Mouse (Mus musculus) hindbrain, embryonic 15.5 days (tissue): Measurements from ENCODE around the gene Myo7a. TPM values are rescaled to one million over a fixed set of nuclear protein-coding genes. Genes with fewer than 3 reads are reported as not detected.

Experiments
- ATAC-seq: fragments of 200-750 bp; cut with Nextera tagmentation; 2 replicates; pipeline ENCODE4 v1.8.0; 2017; ENCODE audit warnings: low read depth, moderate number of reproducible peaks, moderate TSS enrichment; ENCODE audit not compliant: low FRiP score
- H3K27ac ChIP-seq: fragments of 300-500 bp; sonication (generic); replicated peaks from 2 replicates; pipeline ENCODE4 v1.5.1; 2015; ENCODE audit warnings: mild to moderate bottlenecking, inconsistent platforms
- H3K27me3 ChIP-seq: fragments of 300-500 bp; sonication (generic); 2 replicates; pipeline ENCODE4 v1.6.1; 2015; ENCODE audit warnings: control low read depth, inconsistent platforms
- H3K36me3 ChIP-seq: fragments of 300-500 bp; sonication (generic); 2 replicates; pipeline ENCODE4 v1.6.1; 2015; ENCODE audit warnings: control low read depth, inconsistent platforms
- H3K4me1 ChIP-seq: fragments of 300-500 bp; sonication (generic); replicated peaks from 2 replicates; pipeline ENCODE4 v1.6.1; 2015; ENCODE audit warnings: control low read depth, inconsistent platforms
- H3K4me2 ChIP-seq: fragments of 300-500 bp; sonication (generic); 2 replicates; pipeline ENCODE4 v1.6.1; 2015; ENCODE audit warnings: moderate library complexity, mild to moderate bottlenecking, inconsistent platforms
- H3K4me3 ChIP-seq: fragments of 300-500 bp; sonication (generic); 2 replicates; pipeline ENCODE4 v1.5.1; 2015; ENCODE audit warnings: mild to moderate bottlenecking, inconsistent platforms
- H3K9ac ChIP-seq: fragments of 300-500 bp; sonication (generic); 2 replicates; pipeline ENCODE4 v1.6.1; 2015; ENCODE audit warnings: inconsistent platforms
- H3K9me3 ChIP-seq: fragments of 300-500 bp; sonication (generic); 2 replicates; pipeline ENCODE4 v1.6.1; 2016; ENCODE audit warnings: control low read depth, inconsistent platforms
- WGBS: fragments of 180-500 bp; shearing (Covaris S2); methylation state at CpG from one replicate; pipeline ENCODE4 v1.1.7; 2015; 5-methylcytosine and 5-hydroxymethylcytosine counted together
- polyA plus RNA-seq: library from polyadenylated mRNA; unstranded; fragments of >200 nt; fragmentation: Nextera tagmentation; extraction: Ambion mirVana; gene quantifications from 2 replicates; pipeline ENCODE4 v1.2.1, GENCODE M21; 2015

Gene Myo7a
- polyA plus RNA-seq, result 16.6 and 19.3 TPM in 2 replicates

- H3K4me3 ChIP-seq, result peak within 1 kb of the TSS; percentile 23
- H3K27ac ChIP-seq, result no peak within 1 kb of the TSS
- H3K4me2 ChIP-seq, result peak within 1 kb of the TSS; percentile 55
- H3K27me3 ChIP-seq, result no peaks in the 10 kb centered on the region
- H3K36me3 ChIP-seq, result 0 out of 2 replicates have a peak, but pooled peaks cover 2% of the 10 kb centered on the region
- H3K9me3 ChIP-seq, result no peaks in the 10 kb centered on the region
- ATAC-seq, result peak; percentile 24; the same call in 1 of the 2 replicates
- H3K4me1 ChIP-seq, result peaks cover 13% of the 10 kb centered on the region
- 36% methylated on average over 9 of the region's 9 CpGs for WGBS
- H3K9ac ChIP-seq, result peak within 1 kb of the TSS; percentile 32; the same call in 1 of the 2 replicates
Measured at GRCm38 (mm10) chr7:98119179-98119960, at the start of gene Myo7a. Gene Myo7a, minus strand, starts transcription at chr7:98119524.

DNA sequence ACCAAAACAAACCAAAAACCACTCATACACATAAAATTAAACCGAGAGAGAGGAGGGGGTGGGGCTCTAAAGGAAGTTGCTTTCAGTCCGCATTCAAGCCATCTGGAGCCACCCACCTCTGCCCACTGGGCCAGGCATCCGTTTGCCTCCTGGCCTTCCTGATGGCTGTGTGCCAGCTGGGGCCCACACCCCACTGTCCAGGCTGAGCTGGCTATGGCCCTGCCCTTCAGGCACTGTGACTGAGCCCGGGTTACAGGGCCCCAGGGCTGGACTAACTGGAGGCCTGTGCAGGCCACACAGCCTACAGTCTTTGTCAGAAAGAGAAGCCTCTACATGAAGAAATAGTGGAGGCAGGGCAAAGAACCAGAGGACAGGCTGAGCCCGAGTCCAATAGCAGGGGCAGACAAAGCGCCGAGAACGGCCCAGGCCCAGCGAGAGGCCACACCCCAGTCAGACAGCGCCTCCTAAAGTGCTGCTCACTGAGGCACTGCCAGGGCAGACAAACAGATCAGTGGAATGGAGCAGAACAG is 45.7 kb upstream of the Myo7a start:
- 42% methylated on average over 10 of the region's 10 CpGs for WGBS
- Histone ChIP-seq H3K27ac (peak overlapping the region; percentile 40; the same call in 1 of the 2 replicates), H3K27me3 (no peaks in the 10 kb centered on the region), H3K4me2 (no peak overlapping the region), H3K36me3 (no peaks in the 10 kb centered on the region), H3K9ac (no peak overlapping the region), H3K4me3 (no peak overlapping the region), H3K9me3 (no peaks in the 10 kb centered on the region), H3K4me1 (peaks cover 20% of the 10 kb centered on the region)
- ATAC-seq, result peak; percentile 17; the same call in 1 of the 2 replicates

DNA sequence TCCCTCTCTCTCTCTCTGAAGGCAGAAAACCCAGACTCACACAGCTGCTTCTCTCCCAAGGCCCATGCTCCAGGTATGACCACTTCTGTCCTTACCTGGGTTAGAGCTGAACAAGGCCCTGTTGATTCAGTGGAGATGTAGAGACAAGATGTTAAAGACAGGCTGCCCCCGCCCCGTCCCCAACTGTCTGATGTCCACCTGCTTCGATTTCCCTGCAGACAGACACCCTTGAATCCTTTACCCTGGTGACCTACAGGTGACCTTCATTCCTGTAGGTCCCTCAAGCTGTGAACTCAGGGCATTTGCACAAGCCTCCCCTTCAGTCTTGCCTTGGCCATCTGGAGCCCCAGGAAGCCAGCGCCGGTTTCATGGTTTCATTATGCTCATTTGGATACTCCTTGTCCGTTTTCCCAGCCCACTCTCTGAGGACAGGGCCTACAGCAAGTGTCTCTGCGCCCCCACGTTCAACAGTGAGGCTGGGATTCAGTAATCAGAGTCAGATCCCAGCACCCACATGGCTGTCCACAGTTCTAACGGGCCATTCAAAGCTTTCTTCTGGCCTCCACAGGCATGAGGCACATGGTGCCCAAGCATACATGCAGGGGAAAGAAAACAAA is 45.2 kb upstream of the Myo7a start:
- H3K9ac ChIP-seq, result no peak overlapping the region
- H3K9me3 ChIP-seq, result no peaks in the 10 kb centered on the region
- 63% methylated on average over 9 of the region's 9 CpGs for WGBS
- H3K4me1 ChIP-seq, result peaks cover 21% of the 10 kb centered on the region
- ATAC-seq, result no peak
- H3K36me3 ChIP-seq, result no peaks in the 10 kb centered on the region
- H3K27me3 ChIP-seq, result no peaks in the 10 kb centered on the region
- H3K4me2 ChIP-seq, result no peak overlapping the region
- H3K27ac ChIP-seq, result peak overlapping the region; percentile 40; the same call in 1 of the 2 replicates
- H3K4me3 ChIP-seq, result no peak overlapping the region

DNA sequence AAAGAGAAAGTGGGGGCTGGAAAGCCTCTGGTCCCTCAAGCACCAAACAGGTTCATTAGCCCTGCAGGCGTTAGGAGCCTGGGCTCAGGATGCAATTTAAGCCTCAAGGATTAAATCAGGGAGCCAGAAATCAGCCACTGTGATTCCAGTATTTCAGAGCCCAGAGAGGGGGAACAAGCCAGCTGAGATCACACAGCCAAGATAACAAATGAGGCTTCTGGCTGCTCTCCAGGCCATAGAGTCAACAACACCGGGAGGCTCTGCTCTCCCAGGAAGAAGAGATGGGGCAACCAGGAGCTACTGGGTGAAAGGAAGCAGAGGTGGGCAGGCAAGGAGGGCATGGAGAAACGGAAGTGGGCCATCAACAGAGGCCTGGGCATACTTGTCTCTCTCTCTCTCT is 44.4 kb upstream of the Myo7a start:
- Histone ChIP-seq H3K4me2 (no peak overlapping the region), H3K36me3 (no peaks in the 10 kb centered on the region), H3K4me1 (peaks cover 21% of the 10 kb centered on the region), H3K27me3 (no peaks in the 10 kb centered on the region), H3K27ac (no peak overlapping the region), H3K9ac (no peak overlapping the region), H3K9me3 (no peaks in the 10 kb centered on the region), H3K4me3 (no peak overlapping the region)
- 58% methylated on average over 3 of the region's 3 CpGs for WGBS
- no peak for ATAC-seq

GRCm38 (mm10) chr7:98162239-98162638 is 42.9 kb upstream of the Myo7a start:
- H3K27me3 ChIP-seq, result no peaks in the 10 kb centered on the region
- H3K4me2 ChIP-seq, result no peak overlapping the region
- WGBS, result 82% methylated on average over 6 of the region's 6 CpGs
- H3K27ac ChIP-seq, result no peak overlapping the region
- H3K4me1 ChIP-seq, result peaks cover 33% of the 10 kb centered on the region
- no peaks in the 10 kb centered on the region for H3K36me3 ChIP-seq
- H3K4me3 ChIP-seq, result no peak overlapping the region
- ATAC-seq, result no peak
- no peaks in the 10 kb centered on the region for H3K9me3 ChIP-seq
- H3K9ac ChIP-seq, result no peak overlapping the region

GRCm38 (mm10) chr7:98160041-98160740 is 40.9 kb upstream of the Myo7a start:
- Histone ChIP-seq H3K4me1 (peaks cover 41% of the 10 kb centered on the region), H3K27ac (no peak overlapping the region), H3K9ac (no peak overlapping the region), H3K36me3 (no peaks in the 10 kb centered on the region), H3K27me3 (no peaks in the 10 kb centered on the region), H3K4me3 (no peak overlapping the region), H3K4me2 (no peak overlapping the region), H3K9me3 (no peaks in the 10 kb centered on the region)
- no peak for ATAC-seq
- WGBS, result 56% methylated on average over 8 of the region's 8 CpGs

DNA sequence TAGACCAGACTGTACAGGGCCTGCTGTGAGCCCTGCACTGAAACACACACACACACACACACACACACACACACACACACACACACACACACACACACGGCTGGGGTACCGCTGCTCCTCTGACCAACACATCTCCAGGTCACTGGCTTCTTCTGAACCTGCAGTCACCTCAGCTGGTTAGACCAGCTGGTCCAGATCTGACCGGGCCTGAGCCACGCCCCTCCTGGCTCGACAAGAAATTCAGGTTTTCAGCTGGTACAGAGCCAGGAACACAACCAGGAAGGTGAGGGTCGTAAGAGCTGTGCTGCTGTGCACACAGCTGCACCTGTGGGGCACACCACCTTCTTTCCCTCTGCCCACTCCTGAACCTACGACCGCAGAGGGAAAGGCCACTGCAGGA is 39.2 kb upstream of the Myo7a start:
- no peaks in the 10 kb centered on the region for H3K9me3 ChIP-seq
- WGBS, result 58% methylated on average over 8 of the region's 8 CpGs
- peaks cover 33% of the 10 kb centered on the region for H3K4me1 ChIP-seq
- no peak overlapping the region for H3K9ac ChIP-seq
- no peak for ATAC-seq
- no peak overlapping the region for H3K4me3 ChIP-seq
- H3K4me2 ChIP-seq, result no peak overlapping the region
- no peak overlapping the region for H3K27ac ChIP-seq
- no peaks in the 10 kb centered on the region for H3K27me3 ChIP-seq
- H3K36me3 ChIP-seq, result no peaks in the 10 kb centered on the region

DNA sequence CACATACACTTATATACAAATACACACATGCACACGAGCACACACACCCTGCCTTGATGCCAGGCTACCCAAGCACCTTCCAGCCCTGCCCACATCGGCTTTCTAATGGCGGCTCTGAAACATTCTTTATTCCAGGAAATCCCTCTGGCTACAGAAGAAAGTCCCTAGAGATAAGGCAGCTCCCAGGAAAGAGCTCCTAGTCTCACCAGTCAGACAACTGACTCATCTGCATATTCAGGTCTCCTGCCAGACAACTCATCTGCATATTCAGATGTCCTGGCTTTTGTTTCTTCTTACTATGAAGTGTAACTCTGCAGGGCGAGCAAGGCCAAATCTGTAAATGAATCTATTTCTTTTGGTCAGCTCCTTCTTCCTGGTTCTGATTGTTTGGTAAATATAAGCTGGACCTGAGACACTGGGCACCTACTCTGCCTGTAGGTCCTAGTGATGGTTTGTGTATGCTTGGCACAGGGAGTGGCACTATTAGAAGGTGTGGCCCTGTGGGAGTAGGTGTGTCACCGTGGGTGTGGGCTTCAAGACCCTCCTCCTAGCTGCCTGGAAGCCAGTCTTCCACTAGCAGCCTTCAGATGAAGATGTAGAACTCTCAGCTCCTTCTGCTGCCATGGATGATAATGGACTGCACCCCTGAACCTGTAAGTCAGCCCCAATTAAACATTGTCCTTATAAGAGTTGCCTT is 38.5 kb upstream of the Myo7a start:
- 40% methylated on average over 5 of the region's 5 CpGs for WGBS
- no peak overlapping the region for H3K4me2 ChIP-seq
- H3K4me1 ChIP-seq, result peaks cover 33% of the 10 kb centered on the region
- no peaks in the 10 kb centered on the region for H3K9me3 ChIP-seq
- H3K27ac ChIP-seq, result no peak overlapping the region
- no peak for ATAC-seq
- H3K9ac ChIP-seq, result no peak overlapping the region
- H3K36me3 ChIP-seq, result no peaks in the 10 kb centered on the region
- no peak overlapping the region for H3K4me3 ChIP-seq
- H3K27me3 ChIP-seq, result no peaks in the 10 kb centered on the region

GRCm38 (mm10) chr7:98156280-98156665 is 36.9 kb upstream of the Myo7a start:
- Histone ChIP-seq H3K36me3 (no peaks in the 10 kb centered on the region), H3K27ac (no peak overlapping the region), H3K4me1 (peaks cover 38% of the 10 kb centered on the region), H3K27me3 (no peaks in the 10 kb centered on the region), H3K9me3 (no peaks in the 10 kb centered on the region), H3K4me2 (no peak overlapping the region), H3K9ac (no peak overlapping the region), H3K4me3 (no peak overlapping the region)
- ATAC-seq, result peak; percentile 24; the same call in 1 of the 2 replicates
- WGBS, result 56% methylated on average over 3 of the region's 3 CpGs

- H3K36me3 ChIP-seq, result no peaks in the 10 kb centered on the region
- H3K27me3 ChIP-seq, result no peaks in the 10 kb centered on the region
- no peak overlapping the region for H3K4me2 ChIP-seq
- no peak overlapping the region for H3K4me3 ChIP-seq
- H3K9ac ChIP-seq, result no peak overlapping the region
- 0 out of 2 replicates have a peak overlapping the region, but pooled peaks have one; percentile 31 for H3K27ac ChIP-seq
- ATAC-seq, result peak; percentile 27; the same call in 1 of the 2 replicates
- WGBS, result 33% methylated on average over 7 of the region's 8 CpGs
- H3K4me1 ChIP-seq, result peaks cover 37% of the 10 kb centered on the region
- no peaks in the 10 kb centered on the region for H3K9me3 ChIP-seq
Measured at GRCm38 (mm10) chr7:98155546-98156279, 36.4 kb upstream of the Myo7a start.

DNA sequence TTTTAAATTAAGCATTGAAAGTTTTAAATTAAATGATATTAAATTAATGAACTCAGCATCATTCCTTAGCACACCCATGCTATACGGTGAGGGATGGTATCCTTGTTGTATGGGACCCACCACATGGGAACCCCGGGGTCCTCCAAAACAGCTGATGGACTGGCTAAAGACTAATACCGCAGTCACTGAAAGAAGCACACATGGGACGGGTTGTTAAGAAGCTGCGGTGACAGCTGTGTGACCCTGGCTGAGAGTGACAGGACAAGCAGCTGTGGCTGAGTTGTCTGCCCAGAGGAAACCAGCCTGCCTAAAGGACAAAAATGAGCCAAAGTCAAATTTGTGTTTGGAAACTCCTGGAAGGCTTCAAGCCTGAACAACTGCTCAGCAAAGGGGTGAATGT is 34.6 kb upstream of the Myo7a start:
- Histone ChIP-seq H3K36me3 (no peaks in the 10 kb centered on the region), H3K9ac (no peak overlapping the region), H3K27me3 (no peaks in the 10 kb centered on the region), H3K4me3 (no peak overlapping the region), H3K4me2 (no peak overlapping the region), H3K9me3 (no peaks in the 10 kb centered on the region), H3K27ac (no peak overlapping the region), H3K4me1 (peaks cover 40% of the 10 kb centered on the region)
- no peak for ATAC-seq
- WGBS, result 63% methylated on average over 5 of the region's 5 CpGs
